Mouse (Mus musculus) hindbrain, embryonic 13.5 days (tissue): Measurements from ENCODE around the gene Cdc42bpa. TPM values are rescaled to one million over a fixed set of nuclear protein-coding genes. Genes with fewer than 3 reads are reported as not detected.

ENCODE experiments used
- ATAC-seq: fragments of 200-750 bp; cut with Nextera tagmentation; 2 replicates; pipeline ENCODE4 v1.8.0; 2017; ENCODE audit warnings: moderate TSS enrichment; ENCODE audit not compliant: low FRiP score
- H3K27ac ChIP-seq: fragments of 300-500 bp; sonication (generic); 2 replicates; pipeline ENCODE4 v1.5.1; 2015; ENCODE audit warnings: inconsistent platforms, mild to moderate bottlenecking, moderate library complexity
- H3K27me3 ChIP-seq: fragments of 300-500 bp; sonication (generic); 2 replicates; pipeline ENCODE4 v1.6.1; 2015; ENCODE audit warnings: mild to moderate bottlenecking, inconsistent platforms
- H3K36me3 ChIP-seq: fragments of 300-500 bp; sonication (generic); 2 replicates; pipeline ENCODE4 v1.6.1; 2015; ENCODE audit warnings: mild to moderate bottlenecking, inconsistent platforms
- H3K4me1 ChIP-seq: fragments of 300-500 bp; sonication (generic); replicated peaks from 2 replicates; pipeline ENCODE4 v1.6.1; 2015; ENCODE audit warnings: inconsistent platforms
- H3K4me2 ChIP-seq: fragments of 300-500 bp; sonication (generic); 2 replicates; pipeline ENCODE4 v1.6.1; 2015; ENCODE audit warnings: inconsistent platforms, mild to moderate bottlenecking, moderate library complexity
- H3K4me3 ChIP-seq: fragments of 300-500 bp; sonication (generic); 2 replicates; pipeline ENCODE4 v1.5.1; 2015; ENCODE audit warnings: mild to moderate bottlenecking, inconsistent platforms
- H3K9ac ChIP-seq: fragments of 300-500 bp; sonication (generic); 2 replicates; pipeline ENCODE4 v1.6.1; 2015; ENCODE audit warnings: mild to moderate bottlenecking, inconsistent platforms
- H3K9me3 ChIP-seq: fragments of 300-500 bp; sonication (generic); 2 replicates; pipeline ENCODE4 v1.6.1; 2016; ENCODE audit warnings: inconsistent platforms
- WGBS: fragments of 180-500 bp; shearing (Covaris S2); methylation state at CpG from one replicate; pipeline ENCODE4 v1.1.7; 2015; 5-methylcytosine and 5-hydroxymethylcytosine counted together
- polyA plus RNA-seq: library from polyadenylated mRNA; unstranded; fragments of >200 nt; fragmentation: Nextera tagmentation; extraction: Ambion mirVana; gene quantifications from 2 replicates; pipeline ENCODE4 v1.2.1, GENCODE M21; 2015

Cdc42bpa gene
- polyA plus RNA-seq, 1 experiment from 2014 or later = 23.5 TPM

GRCm38 (mm10) chr1:180098426-180098825 is 138.2 kb downstream of the Cdc42bpa start:
- Histone ChIP-seq H3K9ac (no peak overlapping the region), H3K27ac (no peak overlapping the region), H3K4me2 (no peak overlapping the region), H3K9me3 (no peaks in the 10 kb centered on the region), H3K4me1 (no peaks in the 10 kb centered on the region), H3K4me3 (no peak overlapping the region), H3K27me3 (no peaks in the 10 kb centered on the region), H3K36me3 (peaks cover 30% of the 10 kb centered on the region)
- WGBS = 92% methylated on average over 5 of the region's 5 CpGs
- ATAC-seq = no peak

DNA sequence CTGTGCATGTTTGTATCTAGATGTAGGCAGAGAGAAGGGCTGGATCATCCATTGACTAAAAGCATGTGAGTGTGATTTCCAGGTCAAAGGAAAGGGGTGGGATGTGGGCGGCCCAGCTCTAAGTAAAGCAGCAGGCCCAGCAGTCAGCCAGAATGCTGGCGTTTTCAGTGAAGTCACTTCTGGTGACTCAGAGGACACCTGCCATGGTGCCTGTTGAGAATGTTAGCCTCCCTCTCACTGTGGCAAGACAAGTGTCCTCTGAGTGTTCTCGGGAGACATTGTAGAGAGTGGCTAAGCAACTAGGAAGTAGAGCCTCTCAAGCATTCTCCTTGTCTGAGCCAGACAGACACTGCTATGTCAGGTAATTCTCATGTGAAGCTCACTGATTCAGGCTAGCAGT is 144.3 kb downstream of the Cdc42bpa start:
- no peak for ATAC-seq

GRCm38 (mm10) chr1:180109050-180109449 is 148.8 kb downstream of the Cdc42bpa start:
- ATAC-seq = no peak
- WGBS = 67% methylated on average over 5 of the region's 5 CpGs
- no peaks in the 10 kb centered on the region for H3K4me1 ChIP-seq
- no peak overlapping the region for H3K4me3 ChIP-seq
- no peak overlapping the region for H3K9ac ChIP-seq
- H3K36me3 ChIP-seq = peaks cover 17% of the 10 kb centered on the region
- no peaks in the 10 kb centered on the region for H3K27me3 ChIP-seq
- H3K4me2 ChIP-seq = no peak overlapping the region
- H3K27ac ChIP-seq = no peak overlapping the region
- no peaks in the 10 kb centered on the region for H3K9me3 ChIP-seq

More for the DNA sequence above, 144.3 kb downstream of the Cdc42bpa start:
- peaks cover 8% of the 10 kb centered on the region; the same call in 1 of the 2 replicates for H3K36me3 ChIP-seq
- H3K9me3 ChIP-seq = no peaks in the 10 kb centered on the region
- H3K4me2 ChIP-seq = no peak overlapping the region
- H3K9ac ChIP-seq = no peak overlapping the region
- no peak overlapping the region for H3K4me3 ChIP-seq
- no peak overlapping the region for H3K27ac ChIP-seq
- 55% methylated on average over 3 of the region's 3 CpGs for WGBS
- H3K4me1 ChIP-seq = no peaks in the 10 kb centered on the region
- H3K27me3 ChIP-seq = no peaks in the 10 kb centered on the region

- H3K27ac ChIP-seq = no peak overlapping the region
- 0 out of 2 replicates have a peak, but pooled peaks cover 3% of the 10 kb centered on the region for H3K4me1 ChIP-seq
- H3K4me3 ChIP-seq = no peak overlapping the region
- H3K9ac ChIP-seq = no peak overlapping the region
- WGBS = 85% methylated on average over 1 of the region's 1 CpGs
- H3K27me3 ChIP-seq = no peaks in the 10 kb centered on the region
- H3K36me3 ChIP-seq = peaks cover 21% of the 10 kb centered on the region
- H3K9me3 ChIP-seq = no peaks in the 10 kb centered on the region
- ATAC-seq = no peak
- H3K4me2 ChIP-seq = no peak overlapping the region
These were observed 156.3 kb downstream of the Cdc42bpa start for GRCm38 (mm10) chr1:180116525-180116924.

GRCm38 (mm10) chr1:180118233-180118632 is 158.0 kb downstream of the Cdc42bpa start:
- Histone ChIP-seq H3K27me3 (no peaks in the 10 kb centered on the region), H3K27ac (no peak overlapping the region), H3K9me3 (no peaks in the 10 kb centered on the region), H3K4me3 (no peak overlapping the region), H3K9ac (no peak overlapping the region), H3K4me2 (no peak overlapping the region), H3K36me3 (peaks cover 16% of the 10 kb centered on the region), H3K4me1 (0 out of 2 replicates have a peak, but pooled peaks cover 3% of the 10 kb centered on the region)
- 49% methylated on average over 8 of the region's 8 CpGs for WGBS
- no peak for ATAC-seq

GRCm38 (mm10) chr1:180128077-180128792 is 168.0 kb downstream of the Cdc42bpa start:
- Histone ChIP-seq H3K27ac (no peak overlapping the region), H3K4me3 (no peak overlapping the region), H3K9me3 (no peaks in the 10 kb centered on the region), H3K27me3 (no peaks in the 10 kb centered on the region), H3K9ac (no peak overlapping the region), H3K36me3 (no peaks in the 10 kb centered on the region), H3K4me1 (no peaks in the 10 kb centered on the region), H3K4me2 (no peak overlapping the region)
- 96% methylated on average over 5 of the region's 5 CpGs for WGBS
- ATAC-seq = no peak

DNA sequence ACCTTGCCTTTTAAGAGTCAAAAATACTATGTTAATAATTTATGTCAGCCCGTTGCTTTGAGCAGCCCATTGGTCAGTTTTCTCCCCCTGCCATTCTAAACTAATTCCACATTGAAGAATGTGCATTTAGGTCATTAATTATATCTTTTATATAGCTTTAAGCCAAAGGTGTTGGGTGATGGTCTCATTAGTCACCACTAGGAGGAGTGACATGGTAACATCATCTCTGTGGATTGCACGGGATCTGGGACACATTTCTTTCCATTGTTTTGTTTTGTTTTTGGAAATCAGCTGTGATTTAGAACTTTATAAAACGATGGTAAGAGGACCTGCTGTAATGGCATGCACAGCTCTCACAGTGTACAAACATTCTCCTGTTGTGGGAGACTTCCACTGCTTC is 171.1 kb downstream of the Cdc42bpa start:
- no peaks in the 10 kb centered on the region for H3K4me1 ChIP-seq
- no peak overlapping the region for H3K4me3 ChIP-seq
- H3K9ac ChIP-seq = no peak overlapping the region
- no peaks in the 10 kb centered on the region for H3K27me3 ChIP-seq
- H3K4me2 ChIP-seq = no peak overlapping the region
- ATAC-seq = no peak
- WGBS = 71% methylated on average over 3 of the region's 3 CpGs
- H3K36me3 ChIP-seq = peaks cover 9% of the 10 kb centered on the region
- no peaks in the 10 kb centered on the region for H3K9me3 ChIP-seq
- H3K27ac ChIP-seq = no peak overlapping the region

GRCm38 (mm10) chr1:180132187-180132586 is 171.9 kb downstream of the Cdc42bpa start:
- Histone ChIP-seq H3K9me3 (no peaks in the 10 kb centered on the region), H3K4me3 (no peak overlapping the region), H3K4me2 (no peak overlapping the region), H3K9ac (no peak overlapping the region), H3K4me1 (no peaks in the 10 kb centered on the region), H3K36me3 (peaks cover 17% of the 10 kb centered on the region), H3K27ac (no peak overlapping the region), H3K27me3 (no peaks in the 10 kb centered on the region)
- ATAC-seq = no peak
- WGBS = 93% methylated on average over 4 of the region's 4 CpGs

GRCm38 (mm10) chr1:180139158-180139557 is 178.9 kb downstream of the Cdc42bpa start:
- H3K27ac ChIP-seq = no peak overlapping the region
- H3K9ac ChIP-seq = no peak overlapping the region
- ATAC-seq = no peak
- no peak overlapping the region for H3K4me2 ChIP-seq
- no peaks in the 10 kb centered on the region for H3K9me3 ChIP-seq
- WGBS = 86% methylated on average over 4 of the region's 4 CpGs
- H3K27me3 ChIP-seq = no peaks in the 10 kb centered on the region
- no peak overlapping the region for H3K4me3 ChIP-seq
- no peaks in the 10 kb centered on the region for H3K4me1 ChIP-seq
- peaks cover 61% of the 10 kb centered on the region for H3K36me3 ChIP-seq

DNA sequence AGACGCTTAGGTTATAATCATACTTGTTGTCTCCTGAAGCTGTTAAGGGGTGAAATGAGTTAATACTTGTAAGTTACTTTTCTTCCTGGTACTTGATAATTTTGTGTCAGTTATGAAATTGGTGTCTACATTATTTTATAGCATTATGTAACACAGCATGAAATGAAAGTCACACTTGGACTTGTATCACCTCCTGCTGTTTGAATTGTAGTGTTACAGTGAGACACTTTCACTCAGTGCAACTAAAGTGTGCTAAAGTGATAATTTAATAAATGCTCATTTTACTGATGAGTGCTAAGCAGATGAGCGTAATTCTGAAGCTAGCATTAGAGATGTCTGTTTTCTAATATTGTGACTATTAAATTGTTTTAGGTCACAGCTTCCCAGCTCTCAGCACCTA is 180.7 kb downstream of the Cdc42bpa start:
- Histone ChIP-seq H3K4me1 (no peaks in the 10 kb centered on the region), H3K9ac (no peak overlapping the region), H3K4me3 (no peak overlapping the region), H3K9me3 (no peaks in the 10 kb centered on the region), H3K27me3 (no peaks in the 10 kb centered on the region), H3K27ac (no peak overlapping the region), H3K4me2 (no peak overlapping the region), H3K36me3 (peaks cover 61% of the 10 kb centered on the region)
- ATAC-seq = no peak
- 99% methylated on average over 2 of the region's 2 CpGs for WGBS

DNA sequence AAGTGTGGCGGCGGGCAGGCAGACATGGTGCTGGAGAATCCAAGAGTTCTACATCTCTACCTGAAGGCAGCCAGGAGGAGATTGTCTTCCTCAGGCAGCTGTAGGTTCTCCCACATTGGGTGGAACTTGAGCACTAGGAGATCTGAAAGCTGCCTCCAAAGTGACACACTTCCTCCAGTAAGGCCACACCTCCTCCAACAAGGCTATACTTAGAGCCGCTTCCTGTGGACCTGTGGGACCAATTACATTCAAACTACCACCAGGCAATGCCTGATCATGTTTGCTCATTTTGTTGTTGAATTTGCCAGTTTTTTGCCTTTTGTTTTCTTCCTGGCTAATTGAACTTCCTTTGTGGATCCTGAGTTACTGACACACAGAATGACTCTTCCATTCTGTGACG is 187.8 kb downstream of the Cdc42bpa start:
- no peaks in the 10 kb centered on the region for H3K9me3 ChIP-seq
- H3K4me3 ChIP-seq = no peak overlapping the region
- WGBS = 91% methylated on average over 4 of the region's 4 CpGs
- no peak overlapping the region for H3K27ac ChIP-seq
- no peak overlapping the region for H3K4me2 ChIP-seq
- H3K36me3 ChIP-seq = peaks cover 50% of the 10 kb centered on the region
- H3K27me3 ChIP-seq = no peaks in the 10 kb centered on the region
- H3K9ac ChIP-seq = no peak overlapping the region
- H3K4me1 ChIP-seq = no peaks in the 10 kb centered on the region
- ATAC-seq = no peak

- ATAC-seq = no peak
- no peak overlapping the region for H3K4me2 ChIP-seq
- H3K4me1 ChIP-seq = no peaks in the 10 kb centered on the region
- H3K36me3 ChIP-seq = peaks cover 51% of the 10 kb centered on the region
- H3K27me3 ChIP-seq = no peaks in the 10 kb centered on the region
- no peaks in the 10 kb centered on the region for H3K9me3 ChIP-seq
- WGBS = 93% methylated on average over 4 of the region's 4 CpGs
- no peak overlapping the region for H3K27ac ChIP-seq
- no peak overlapping the region for H3K9ac ChIP-seq
- no peak overlapping the region for H3K4me3 ChIP-seq
These were observed 188.3 kb downstream of the Cdc42bpa start for GRCm38 (mm10) chr1:180148563-180148962.

GRCm38 (mm10) chr1:180151191-180151590 is 190.9 kb downstream of the Cdc42bpa start:
- ATAC-seq = no peak
- WGBS = 81% methylated on average over 8 of the region's 8 CpGs
- no peak overlapping the region for H3K9ac ChIP-seq
- no peak overlapping the region for H3K4me2 ChIP-seq
- no peaks in the 10 kb centered on the region for H3K27me3 ChIP-seq
- H3K4me1 ChIP-seq = no peaks in the 10 kb centered on the region
- peaks cover 50% of the 10 kb centered on the region for H3K36me3 ChIP-seq
- no peaks in the 10 kb centered on the region for H3K9me3 ChIP-seq
- no peak overlapping the region for H3K27ac ChIP-seq
- H3K4me3 ChIP-seq = no peak overlapping the region
